Mouse (Mus musculus) neutrophil, adult 5-6 weeks (primary cell): ENCODE measurements around the gene Ccdc141. TPM values are rescaled to one million over a fixed set of nuclear protein-coding genes. Genes with fewer than 3 reads are reported as not detected.

Experiments used
- ATAC-seq: fragments of 151-379, 151-347 bp; 2 replicates; pipeline ENCODE4 v1.8.0; 2017; ENCODE audit warnings: mild to moderate bottlenecking, moderate TSS enrichment; ENCODE audit not compliant: insufficient number of reproducible peaks, poor library complexity, low FRiP score, severe bottlenecking; ENCODE audit errors: extremely low read depth
- total RNA-seq: library from RNA; stranded (forward); fragments of 200-1000 nt; gene quantifications from 2 replicates; pipeline ENCODE4 v1.2.3, GENCODE M21; 2017

Ccdc141 gene
- total RNA-seq, 1 experiment from 2014 or later = not detected

GRCm38 (mm10) chr2:76962045-76962432 is 208.4 kb downstream of the Ccdc141 start:
- no peak for ATAC-seq

DNA sequence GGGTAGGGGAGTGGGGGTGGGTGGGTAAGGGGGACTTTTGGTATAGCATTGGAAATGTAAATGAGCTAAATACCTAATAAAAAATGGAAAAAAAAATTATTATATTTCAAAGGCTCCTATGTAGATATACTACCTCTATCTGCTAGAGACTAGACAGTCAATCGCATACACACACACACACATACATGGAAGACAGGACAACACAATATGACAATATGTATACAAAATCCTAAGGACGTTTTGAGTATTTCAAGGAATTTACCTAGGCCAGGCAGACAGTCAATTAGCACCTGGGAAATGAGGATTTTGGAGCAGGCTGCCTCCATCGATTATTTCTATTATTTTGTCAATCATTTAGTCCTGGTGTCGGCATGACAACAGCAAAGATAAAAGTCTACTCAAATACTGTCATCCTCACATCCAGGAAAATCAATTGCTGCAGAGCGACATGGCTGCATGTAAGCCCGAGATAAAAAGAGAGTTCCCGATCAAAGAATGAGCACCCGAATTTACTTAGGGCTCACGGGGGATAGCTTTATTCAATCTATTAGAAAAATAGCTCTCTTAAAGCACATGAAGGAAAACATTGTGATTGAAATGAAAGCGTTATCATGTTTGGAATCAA is 208.9 kb downstream of the Ccdc141 start:
- ATAC-seq = no peak

Other genes with a start within 250 kb of the Ccdc141 start
- gene Ttn, start 188.1 kb downstream of the Ccdc141 start, total RNA-seq = 0.12 and 0.25 TPM in 2 replicates
- gene Sestd1, start 110.0 kb upstream of the Ccdc141 start, total RNA-seq = 1.0 and 1.2 TPM in 2 replicates